Mouse (Mus musculus): ENCODE measurements around the gene Igsf8. TPM values are rescaled to one million over a fixed set of nuclear protein-coding genes. Genes with fewer than 3 reads are reported as not detected.

Igsf8 gene
- total and polyA plus RNA-seq, 2 experiments from 2014 or later, result 90.8 to 136 TPM

DNA sequence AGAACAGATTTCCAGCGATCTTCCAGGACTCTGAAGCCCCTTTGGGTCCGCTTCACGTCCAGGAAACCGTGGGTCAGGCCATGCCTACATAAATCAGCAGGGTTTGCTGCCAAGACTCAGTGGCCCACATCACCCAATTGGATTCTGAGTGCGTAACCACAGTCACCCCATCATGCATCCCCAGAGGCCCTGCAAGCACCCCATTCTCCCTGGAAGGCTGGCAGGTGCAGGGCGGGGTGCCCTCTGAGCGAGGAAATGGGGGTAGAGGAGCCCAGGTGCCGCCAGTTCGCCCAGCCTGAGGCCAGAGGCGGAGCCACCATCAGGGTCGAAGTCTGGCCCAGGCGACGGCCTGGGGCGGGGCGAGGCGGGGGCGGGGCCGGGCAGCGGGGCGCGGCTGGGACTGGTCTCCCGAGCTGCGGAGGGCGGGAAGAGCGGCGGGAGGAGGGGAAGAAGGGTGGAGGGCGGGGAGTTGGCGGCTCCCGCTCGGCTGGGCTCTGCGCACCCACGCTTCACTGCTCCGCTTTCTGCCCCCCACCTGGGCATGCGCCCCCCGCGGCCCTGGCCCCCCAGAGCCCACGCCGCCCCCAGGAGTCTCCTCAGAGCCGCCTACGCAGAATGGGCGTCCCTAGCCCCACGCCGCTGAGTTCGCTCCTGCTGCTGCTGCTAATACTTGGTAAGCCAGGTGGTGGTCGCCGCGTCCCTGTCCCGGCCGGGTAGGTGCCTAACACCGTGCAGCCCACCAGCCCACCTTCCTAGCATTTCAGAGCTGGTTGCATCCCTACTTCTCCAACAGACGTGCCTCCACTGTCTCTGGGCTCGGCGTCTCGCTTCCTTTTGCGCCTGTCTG is 50.7 kb downstream of the Igsf8 start:
- H3K27ac ChIP-seq, result peak overlapping the region; percentile 89
- no peaks in the 10 kb centered on the region for H3K27me3 ChIP-seq (ENCODE audit: insufficient read depth, low read length)
- peaks cover 2% of the 10 kb centered on the region; the same call in 1 of the 2 replicates for H3K36me3 ChIP-seq (ENCODE audit: insufficient read depth, low read length)
- peak; percentile 54 for ATAC-seq
- H3K4me3 ChIP-seq (ENCODE audit: low read length), result peak overlapping the region; percentile 56
- WGBS, result under 1% methylated on average over 46 of the region's 55 CpGs
- no peak for TF ChIP-seq CTCF (IDR thresholded peaks at IDR 0.05; ENCODE audit: low read depth)
- H3K9ac ChIP-seq (replicated peaks; ENCODE audit: low read length), result peak overlapping the region; percentile 64
- H3K4me1 ChIP-seq (ENCODE audit: insufficient read depth, low read length), result peaks cover 20% of the 10 kb centered on the region
- H3K9me3 ChIP-seq (ENCODE audit: low read length), result no peaks in the 10 kb centered on the region
- peak overlapping the region; percentile 87 for H3K4me2 ChIP-seq (ENCODE audit: low read depth, low read length)
- peak; percentile 87 for DNase-seq (ENCODE audit: low spot score)

DNA sequence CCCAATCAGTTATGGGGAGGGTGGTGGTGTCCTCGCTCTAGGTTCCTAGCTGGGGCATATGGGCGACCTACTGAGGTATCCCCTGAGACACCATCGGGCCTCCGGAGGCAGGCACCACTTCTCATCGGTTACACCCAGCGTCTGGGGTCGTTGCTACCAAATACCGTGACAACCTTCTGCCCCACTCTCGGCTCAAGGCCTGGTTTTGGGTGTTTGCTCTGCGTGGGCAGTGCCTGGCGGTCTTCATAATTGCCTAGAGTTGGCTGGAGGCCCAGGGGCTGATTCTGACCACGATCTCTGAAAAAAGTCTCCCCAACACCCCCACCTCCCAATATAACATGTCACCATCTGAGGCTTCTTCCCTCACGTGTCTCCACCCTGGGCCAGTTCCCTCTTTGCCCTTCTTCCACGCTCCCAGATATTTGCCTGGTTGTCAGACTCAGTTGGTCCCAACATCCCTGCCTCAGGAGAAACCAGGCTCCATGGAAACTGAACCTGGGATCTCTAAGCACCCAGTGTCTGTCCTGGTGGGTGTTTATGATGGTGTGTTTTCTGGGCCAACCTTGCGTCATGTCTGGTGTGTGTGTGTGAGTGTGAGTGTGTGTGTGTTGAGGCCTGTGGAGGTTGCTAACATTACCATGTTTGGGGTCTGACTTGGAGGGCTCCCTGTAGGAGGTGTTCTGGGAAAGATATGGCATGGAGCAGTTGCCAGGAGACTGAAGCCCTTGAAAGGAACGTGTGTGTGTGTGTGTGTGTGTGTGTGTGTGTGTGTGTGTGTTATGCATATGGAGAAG is 51.5 kb downstream of the Igsf8 start:
- peak overlapping the region; percentile 64 for H3K9ac ChIP-seq (replicated peaks; ENCODE audit: low read length)
- DNase-seq (ENCODE audit: low spot score) (no peak), ATAC-seq (no peak)
- no peaks in the 10 kb centered on the region for H3K27me3 ChIP-seq (ENCODE audit: insufficient read depth, low read length)
- 7% methylated on average over 16 of the region's 16 CpGs for WGBS
- peak overlapping the region; percentile 89 for H3K27ac ChIP-seq
- H3K4me3 ChIP-seq (ENCODE audit: low read length), result peak overlapping the region; percentile 56
- peak overlapping the region; percentile 87 for H3K4me2 ChIP-seq (ENCODE audit: low read depth, low read length)
- peaks cover 3% of the 10 kb centered on the region; the same call in 1 of the 2 replicates for H3K36me3 ChIP-seq (ENCODE audit: insufficient read depth, low read length)
- H3K9me3 ChIP-seq (ENCODE audit: low read length), result no peaks in the 10 kb centered on the region
- TF ChIP-seq CTCF (IDR thresholded peaks at IDR 0.05; ENCODE audit: low read depth), result no peak
- peaks cover 20% of the 10 kb centered on the region for H3K4me1 ChIP-seq (ENCODE audit: insufficient read depth, low read length)

DNA sequence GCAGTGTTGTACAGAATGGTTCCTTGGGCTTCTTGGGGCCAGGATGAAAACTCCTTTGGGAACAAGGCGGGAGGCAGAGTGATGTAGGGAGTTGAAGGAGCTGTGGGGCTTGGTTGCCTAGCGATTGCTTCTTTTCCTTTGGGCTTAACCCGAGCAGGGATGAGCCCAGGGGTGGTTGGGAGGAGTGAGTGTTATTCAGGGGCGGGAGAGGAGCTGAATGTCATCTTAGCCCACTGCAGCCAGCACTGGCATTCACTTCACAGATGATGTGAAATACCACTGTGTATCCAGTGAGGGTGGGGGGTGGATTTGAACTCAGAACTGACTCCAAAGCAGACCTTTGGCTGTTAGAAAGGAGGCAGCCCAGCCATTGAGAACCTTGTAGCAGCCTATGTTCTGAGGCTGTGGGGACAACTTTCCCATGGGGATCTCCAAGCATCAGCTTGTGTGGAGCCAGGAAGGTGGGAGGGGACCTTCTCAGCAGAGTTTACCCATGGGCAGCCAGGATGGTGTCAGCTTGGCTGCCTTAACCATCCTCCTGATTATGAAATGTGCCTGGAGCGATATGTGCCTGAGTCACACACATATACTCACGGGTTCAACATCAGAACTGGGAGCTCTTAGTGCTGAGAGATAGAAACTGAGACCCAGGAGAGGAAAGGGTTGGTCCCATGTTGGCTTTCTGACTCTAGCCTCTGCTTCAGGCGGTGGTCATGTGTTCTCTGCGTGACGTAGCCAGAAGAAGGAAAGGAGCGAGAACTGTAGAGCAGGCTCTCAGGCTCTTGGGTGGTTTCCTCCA is 52.4 kb downstream of the Igsf8 start:
- Histone ChIP-seq H3K27me3 (ENCODE audit: insufficient read depth, low read length) (no peaks in the 10 kb centered on the region), H3K4me3 (ENCODE audit: low read length) (peak overlapping the region; percentile 56), H3K27ac (no peak overlapping the region), H3K9ac (replicated peaks; ENCODE audit: low read length) (peak overlapping the region; percentile 24; the same call in 1 of the 2 replicates), H3K36me3 (ENCODE audit: insufficient read depth, low read length) (peaks cover 10% of the 10 kb centered on the region; the same call in 1 of the 2 replicates), H3K9me3 (ENCODE audit: low read length) (no peaks in the 10 kb centered on the region), H3K4me1 (ENCODE audit: insufficient read depth, low read length) (peaks cover 26% of the 10 kb centered on the region), H3K4me2 (ENCODE audit: low read depth, low read length) (peak overlapping the region; percentile 87)
- WGBS, result 52% methylated on average over 10 of the region's 10 CpGs
- ATAC-seq (no peak), DNase-seq (ENCODE audit: low spot score) (no peak)
- TF ChIP-seq CTCF (IDR thresholded peaks at IDR 0.05; ENCODE audit: low read depth), result no peak

DNA sequence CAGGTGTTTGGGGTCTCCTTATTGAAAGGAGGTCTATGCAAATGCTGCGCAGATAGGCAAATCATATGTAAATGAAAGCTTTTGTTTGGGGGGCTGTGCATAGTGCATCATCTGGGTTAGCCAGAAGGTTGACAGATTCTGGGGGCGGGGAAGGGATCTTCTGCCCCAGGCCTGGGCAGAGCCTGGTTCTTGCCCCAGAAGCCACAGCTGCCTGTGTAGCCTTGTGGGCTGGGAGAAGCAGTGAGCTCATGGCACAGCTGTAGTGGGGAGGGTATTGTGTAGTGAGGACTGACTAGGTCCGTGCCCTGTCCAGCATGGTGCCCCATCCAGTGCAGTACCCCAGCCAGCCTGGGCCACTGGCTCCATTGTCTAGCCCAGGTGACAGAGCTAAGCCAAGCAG is 53.5 kb downstream of the Igsf8 start:
- Histone ChIP-seq H3K36me3 (ENCODE audit: insufficient read depth, low read length) (peaks cover 16% of the 10 kb centered on the region; the same call in 1 of the 2 replicates), H3K9ac (replicated peaks; ENCODE audit: low read length) (peak overlapping the region; percentile 38; the same call in 1 of the 2 replicates), H3K9me3 (ENCODE audit: low read length) (no peaks in the 10 kb centered on the region), H3K27me3 (ENCODE audit: insufficient read depth, low read length) (no peaks in the 10 kb centered on the region), H3K27ac (0 out of 2 replicates have a peak overlapping the region, but pooled peaks have one; percentile 26), H3K4me2 (ENCODE audit: low read depth, low read length) (peak overlapping the region; percentile 36), H3K4me3 (ENCODE audit: low read length) (no peak overlapping the region), H3K4me1 (ENCODE audit: insufficient read depth, low read length) (peaks cover 24% of the 10 kb centered on the region)
- no peak for TF ChIP-seq CTCF (IDR thresholded peaks at IDR 0.05; ENCODE audit: low read depth)
- 23% methylated on average over 3 of the region's 3 CpGs for WGBS
- DNase-seq (ENCODE audit: low spot score) (no peak), ATAC-seq (no peak)

DNA sequence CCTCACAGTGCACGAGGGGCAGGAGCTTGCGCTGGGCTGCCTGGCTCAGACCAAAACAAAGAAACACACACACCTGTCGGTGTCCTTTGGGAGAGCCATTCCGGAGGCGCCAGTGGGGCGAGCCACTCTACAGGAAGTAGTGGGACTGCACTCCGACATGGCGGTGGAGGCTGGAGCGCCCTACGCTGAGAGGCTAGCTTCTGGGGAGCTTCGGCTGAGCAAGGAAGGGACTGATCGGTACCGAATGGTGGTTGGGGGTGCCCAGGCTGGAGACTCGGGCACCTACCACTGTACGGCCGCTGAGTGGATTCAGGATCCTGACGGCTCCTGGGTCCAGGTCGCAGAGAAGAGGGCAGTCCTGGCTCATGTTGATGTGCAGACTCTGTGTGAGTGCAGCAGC is 56.0 kb downstream of the Igsf8 start:
- H3K4me3 ChIP-seq (ENCODE audit: low read length), result no peak overlapping the region
- H3K9me3 ChIP-seq (ENCODE audit: low read length), result no peaks in the 10 kb centered on the region
- H3K36me3 ChIP-seq (ENCODE audit: insufficient read depth, low read length), result peaks cover 18% of the 10 kb centered on the region; the same call in 1 of the 2 replicates
- H3K4me1 ChIP-seq (ENCODE audit: insufficient read depth, low read length), result peaks cover 24% of the 10 kb centered on the region
- TF ChIP-seq CTCF (IDR thresholded peaks at IDR 0.05; ENCODE audit: low read depth), result no peak
- no peak overlapping the region for H3K9ac ChIP-seq (replicated peaks; ENCODE audit: low read length)
- no peak overlapping the region for H3K4me2 ChIP-seq (ENCODE audit: low read depth, low read length)
- WGBS, result 65% methylated on average over 18 of the region's 18 CpGs
- ATAC-seq, result no peak
- H3K27me3 ChIP-seq (ENCODE audit: insufficient read depth, low read length), result no peaks in the 10 kb centered on the region
- no peak overlapping the region for H3K27ac ChIP-seq
- DNase-seq (ENCODE audit: low spot score), result no peak

DNA sequence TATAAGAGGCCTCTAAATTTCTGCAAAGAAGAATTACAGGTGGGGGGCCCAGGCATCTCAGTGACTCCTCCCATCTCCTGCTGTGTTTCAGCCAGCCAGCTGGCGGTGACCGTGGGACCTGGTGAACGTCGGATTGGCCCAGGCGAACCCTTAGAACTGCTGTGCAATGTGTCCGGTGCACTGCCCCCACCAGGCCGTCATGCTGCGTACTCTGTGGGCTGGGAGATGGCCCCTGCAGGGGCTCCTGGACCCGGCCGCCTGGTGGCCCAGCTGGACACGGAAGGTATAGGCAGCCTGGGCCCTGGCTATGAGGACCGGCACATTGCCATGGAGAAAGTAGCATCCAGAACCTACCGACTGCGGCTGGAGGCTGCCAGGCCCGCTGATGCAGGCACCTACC is 56.5 kb downstream of the Igsf8 start:
- DNase-seq (ENCODE audit: low spot score) (no peak), ATAC-seq (no peak)
- H3K4me1 ChIP-seq (ENCODE audit: insufficient read depth, low read length), result peaks cover 23% of the 10 kb centered on the region
- no peaks in the 10 kb centered on the region for H3K9me3 ChIP-seq (ENCODE audit: low read length)
- H3K4me2 ChIP-seq (ENCODE audit: low read depth, low read length), result no peak overlapping the region
- 0 out of 2 replicates have a peak overlapping the region, but pooled peaks have one; percentile 17 for H3K9ac ChIP-seq (replicated peaks; ENCODE audit: low read length)
- 46% methylated on average over 15 of the region's 15 CpGs for WGBS
- H3K27me3 ChIP-seq (ENCODE audit: insufficient read depth, low read length), result no peaks in the 10 kb centered on the region
- H3K27ac ChIP-seq, result no peak overlapping the region
- H3K4me3 ChIP-seq (ENCODE audit: low read length), result no peak overlapping the region
- TF ChIP-seq CTCF (IDR thresholded peaks at IDR 0.05; ENCODE audit: low read depth), result no peak
- H3K36me3 ChIP-seq (ENCODE audit: insufficient read depth, low read length), result peaks cover 18% of the 10 kb centered on the region; the same call in 1 of the 2 replicates

Measured in hindbrain, postnatal 0 days (tissue).